9 mouse cellular contexts compared by ENCODE assay signal in genomic region chr15:81836124-81836821, GRCm38 (mm10). TPM values are rescaled to one million over a fixed set of nuclear protein-coding genes. Genes with fewer than 3 reads are reported as not detected.
DNase-seq lines count a peak whose midpoint lies in the region; ATAC-seq and TF ChIP-seq lines count a peak whose summit lies in the region.
"Had no signal": no experiment of that assay in that cellular context is flagged by ENCODE, and none has a peak within 500 bp of the region (broad histone marks: within the 10 kb centered on the region; RNA-seq: fewer than 3 reads in every experiment).

No protein-coding gene starts in this region.

- 2% methylated on average over 29 of the region's 33 CpGs for WGBS in forebrain, embryonic 16.5 days
- 4% methylated on average over 33 of the region's 33 CpGs for WGBS in liver, embryonic 15.5 days (ENCODE audit: insufficient replicate concordance)
- 3% methylated on average over 33 of the region's 33 CpGs for WGBS in neural tube, embryonic 12.5 days

- H3K4me1 ChIP-seq in ES-Bruce4 (ENCODE audit: control insufficient read depth, insufficient read depth, low read length): no peaks in the 10 kb centered on the region
- peaks cover 21% of the 10 kb centered on the region for H3K4me1 ChIP-seq in forebrain, embryonic 16.5 days (replicated peaks; ENCODE audit: control insufficient read depth, insufficient read depth, low read length)
- peaks cover 39% of the 10 kb centered on the region for H3K4me1 ChIP-seq in liver, embryonic 15.5 days (replicated peaks)
- peaks cover 8% of the 10 kb centered on the region; the same call in 1 of the 2 replicates for H3K4me1 ChIP-seq in neural tube, embryonic 12.5 days

- peak; percentile 48 for ATAC-seq in forebrain, embryonic 16.5 days
- ATAC-seq in liver, embryonic 15.5 days (ENCODE audit: insufficient read depth): peak; percentile 22; the same call in 1 of the 2 replicates
- ATAC-seq in neural tube, embryonic 12.5 days (ENCODE audit: low FRiP score, low read depth): peak; percentile 62
- ATAC-seq: Patski had no signal

- H3K9ac ChIP-seq in ES-Bruce4 (ENCODE audit: low read depth, poor library complexity, severe bottlenecking): peak overlapping the region; percentile 31
- peak overlapping the region; percentile 45 for H3K9ac ChIP-seq in forebrain, embryonic 16.5 days (replicated peaks; ENCODE audit: low read depth, low read length)
- H3K9ac ChIP-seq in liver, embryonic 15.5 days: no peak overlapping the region
- H3K9ac ChIP-seq in neural tube, embryonic 12.5 days: peak overlapping the region; percentile 43

- peak; percentile 96 for DNase-seq in cerebellum, adult 11-12 months
- DNase-seq in heart, postnatal 10 days: peak; percentile 94 to 95
- DNase-seq in kidney, postnatal 4 days: peak; percentile 85 to 93
- peak; percentile 46 for DNase-seq in urinary bladder, postnatal 10 days (ENCODE audit: low spot score)

- intact Hi-C loops in heart, postnatal 10 days (cut with DNase I): no loop called here

- TF ChIP-seq POLR2A in ES-Bruce4 (IDR thresholded peaks at IDR 0.05; ENCODE audit: insufficient read depth, low read length): no peak

- no peaks in the 10 kb centered on the region for H3K36me3 ChIP-seq in ES-Bruce4 (ENCODE audit: control insufficient read depth, insufficient read depth, low read length, poor library complexity, severe bottlenecking)
- no peaks in the 10 kb centered on the region for H3K36me3 ChIP-seq in forebrain, embryonic 16.5 days (ENCODE audit: control insufficient read depth, insufficient read depth)
- no peaks in the 10 kb centered on the region for H3K36me3 ChIP-seq in liver, embryonic 15.5 days (replicated peaks)
- no peaks in the 10 kb centered on the region for H3K36me3 ChIP-seq in neural tube, embryonic 12.5 days

- no peak overlapping the region for H3K27ac ChIP-seq in ES-Bruce4 (ENCODE audit: insufficient read depth, low read length)
- no peak overlapping the region for H3K27ac ChIP-seq in forebrain, embryonic 16.5 days (ENCODE audit: low read length)
- no peak overlapping the region for H3K27ac ChIP-seq in liver, embryonic 15.5 days (replicated peaks)
- peak overlapping the region; percentile 21; the same call in 1 of the 2 replicates for H3K27ac ChIP-seq in neural tube, embryonic 12.5 days

- H3K27me3 ChIP-seq in ES-Bruce4 (ENCODE audit: control insufficient read depth, insufficient read depth, low read length, poor library complexity, severe bottlenecking): no peaks in the 10 kb centered on the region
- H3K27me3 ChIP-seq in forebrain, embryonic 16.5 days (replicated peaks; ENCODE audit: control insufficient read depth, insufficient read depth, low read length): no peaks in the 10 kb centered on the region
- H3K27me3 ChIP-seq in liver, embryonic 15.5 days: peaks cover 35% of the 10 kb centered on the region
- H3K27me3 ChIP-seq in neural tube, embryonic 12.5 days (replicated peaks): peaks cover 8% of the 10 kb centered on the region; the same call in 1 of the 2 replicates
- H3K27me3 ChIP-seq: Patski had no signal

- H3K4me2 ChIP-seq in forebrain, embryonic 16.5 days (ENCODE audit: low read length): peak overlapping the region; percentile 47
- H3K4me2 ChIP-seq in liver, embryonic 15.5 days: peak overlapping the region; percentile 52
- H3K4me2 ChIP-seq in neural tube, embryonic 12.5 days (replicated peaks): peak overlapping the region; percentile 56

- H3K4me3 ChIP-seq in ES-Bruce4 (ENCODE audit: low read depth, low read length): peak overlapping the region; percentile 41
- peak overlapping the region; percentile 19 for H3K4me3 ChIP-seq in forebrain, embryonic 16.5 days (replicated peaks; ENCODE audit: low read length)
- H3K4me3 ChIP-seq in liver, embryonic 15.5 days (replicated peaks): peak overlapping the region; percentile 41
- H3K4me3 ChIP-seq in neural tube, embryonic 12.5 days: peak overlapping the region; percentile 22; the same call in 1 of the 2 replicates

- 0 out of 2 replicates have a peak, but pooled peaks have one; percentile 10 for TF ChIP-seq EP300 in ES-Bruce4 (IDR thresholded peaks at IDR 0.05; ENCODE audit: insufficient read depth, low read depth, low read length)

- no peaks in the 10 kb centered on the region for H3K9me3 ChIP-seq in ES-Bruce4 (replicated peaks; ENCODE audit: control insufficient read depth, insufficient read depth, low read length, poor library complexity, severe bottlenecking)
- H3K9me3 ChIP-seq in forebrain, embryonic 16.5 days (ENCODE audit: control insufficient read depth, low read length): no peaks in the 10 kb centered on the region
- H3K9me3 ChIP-seq in liver, embryonic 15.5 days (replicated peaks): no peaks in the 10 kb centered on the region
- no peaks in the 10 kb centered on the region for H3K9me3 ChIP-seq in neural tube, embryonic 12.5 days

- no peak for TF ChIP-seq CTCF in ES-Bruce4 (IDR thresholded peaks at IDR 0.05; ENCODE audit: low read depth, low read length)

RNA-seq across cellular contexts. Expression of gene Tob2, which starts 22.3 kb away (rescaled TPM):
- 10.7 and 12.7 TPM in 2 replicates for polyA plus RNA-seq in ES-Bruce4 (2011; ENCODE audit: insufficient read depth, insufficient read length, low read depth, missing spikeins)
- polyA plus RNA-seq in forebrain, embryonic 16.5 days (2015; fragmentation: Nextera tagmentation; extraction: Ambion mirVana): 19.4 and 23.8 TPM in 2 replicates
- 10 to 100 TPM; 56.5 to 78.6 TPM for total RNA-seq in heart, postnatal 10 days (2021)
- 11.1 and 12.2 TPM in 2 replicates for polyA plus RNA-seq in liver, embryonic 15.5 days (2015; fragmentation: Nextera tagmentation; extraction: Ambion mirVana)
- polyA plus RNA-seq in neural tube, embryonic 12.5 days (2016; fragmentation: Nextera tagmentation; extraction: Ambion mirVana): 21.6 and 21.7 TPM in 2 replicates

RNA-seq across cellular contexts. Expression of gene Tef, which starts 34.1 kb away (rescaled TPM):
- 33.9 and 36.0 TPM in 2 replicates for polyA plus RNA-seq in ES-Bruce4 (2011; ENCODE audit: insufficient read depth, insufficient read length, low read depth, missing spikeins)
- polyA plus RNA-seq in forebrain, embryonic 16.5 days (2015; fragmentation: Nextera tagmentation; extraction: Ambion mirVana): 32.7 and 33.3 TPM in 2 replicates
- 10 to 100 TPM; 51.7 to 74.0 TPM for total RNA-seq in heart, postnatal 10 days (2021)
- polyA plus RNA-seq in liver, embryonic 15.5 days (2015; fragmentation: Nextera tagmentation; extraction: Ambion mirVana): 6.2 and 8.1 TPM in 2 replicates
- polyA plus RNA-seq in neural tube, embryonic 12.5 days (2016; fragmentation: Nextera tagmentation; extraction: Ambion mirVana): 23.2 and 24.9 TPM in 2 replicates

RNA-seq across cellular contexts. Expression of gene Phf5a, which starts 35.4 kb away (rescaled TPM):
- polyA plus RNA-seq in ES-Bruce4 (2011; ENCODE audit: insufficient read depth, insufficient read length, low read depth, missing spikeins): 150 and 172 TPM in 2 replicates
- polyA plus RNA-seq in forebrain, embryonic 16.5 days (2015; fragmentation: Nextera tagmentation; extraction: Ambion mirVana): 130 and 132 TPM in 2 replicates
- 10 to 100 TPM; 51.7 to 56.0 TPM for total RNA-seq in heart, postnatal 10 days (2021)
- 91.3 and 103 TPM in 2 replicates for polyA plus RNA-seq in liver, embryonic 15.5 days (2015; fragmentation: Nextera tagmentation; extraction: Ambion mirVana)
- 123 and 126 TPM in 2 replicates for polyA plus RNA-seq in neural tube, embryonic 12.5 days (2016; fragmentation: Nextera tagmentation; extraction: Ambion mirVana)

RNA-seq across cellular contexts. Expression of gene Aco2, which starts 35.8 kb away (rescaled TPM):
- polyA plus RNA-seq in ES-Bruce4 (2011; ENCODE audit: insufficient read depth, insufficient read length, low read depth, missing spikeins): 174 and 181 TPM in 2 replicates
- polyA plus RNA-seq in forebrain, embryonic 16.5 days (2015; fragmentation: Nextera tagmentation; extraction: Ambion mirVana): 259 and 260 TPM in 2 replicates
- 1,000 to 10,000 TPM; 1,895 to 1,910 TPM for total RNA-seq in heart, postnatal 10 days (2021)
- polyA plus RNA-seq in liver, embryonic 15.5 days (2015; fragmentation: Nextera tagmentation; extraction: Ambion mirVana): 98.9 and 107 TPM in 2 replicates
- 213 TPM in 2 replicates for polyA plus RNA-seq in neural tube, embryonic 12.5 days (2016; fragmentation: Nextera tagmentation; extraction: Ambion mirVana)

Comparison
In these comparisons a context has a peak if more than half of its experiments do, and no peak if none do; other contexts are left out.
1. DNase-seq: peak in every context shown above with its lines; median percentile 96 in cerebellum, adult 11-12 months; 94 in heart, postnatal 10 days; 89 in kidney, postnatal 4 days; 46 in urinary bladder, postnatal 10 days.